Mouse (Mus musculus) ovary, postnatal 10 days (tissue): ENCODE results near the gene Dnal1.

ENCODE experiments used
- DNase-seq: peaks from one replicate; pipeline ENCODE4 v3.0.0; 2022; ENCODE audit warnings: low spot score

Dnal1 gene

DNA sequence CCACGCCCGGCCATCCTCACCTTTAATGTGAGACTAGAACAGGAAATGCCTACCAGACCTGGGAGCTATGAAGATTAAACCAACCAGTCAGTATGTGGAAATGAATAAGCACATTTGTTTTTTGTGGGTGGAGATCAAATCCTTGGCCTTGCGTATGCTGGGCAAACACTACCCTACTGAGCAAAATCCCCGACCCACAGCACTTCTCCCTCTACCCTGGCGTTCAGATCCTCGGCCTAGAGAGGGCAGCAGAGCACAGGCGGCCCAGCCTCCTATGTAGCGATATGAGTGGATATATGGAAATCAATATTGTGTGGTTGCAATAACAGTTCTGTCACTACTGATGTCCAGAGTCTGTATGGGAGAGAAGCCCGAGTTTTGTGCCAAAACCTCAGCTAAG, 49.0 kb downstream of the Dnal1 start:
- no peak for DNase-seq

DNA sequence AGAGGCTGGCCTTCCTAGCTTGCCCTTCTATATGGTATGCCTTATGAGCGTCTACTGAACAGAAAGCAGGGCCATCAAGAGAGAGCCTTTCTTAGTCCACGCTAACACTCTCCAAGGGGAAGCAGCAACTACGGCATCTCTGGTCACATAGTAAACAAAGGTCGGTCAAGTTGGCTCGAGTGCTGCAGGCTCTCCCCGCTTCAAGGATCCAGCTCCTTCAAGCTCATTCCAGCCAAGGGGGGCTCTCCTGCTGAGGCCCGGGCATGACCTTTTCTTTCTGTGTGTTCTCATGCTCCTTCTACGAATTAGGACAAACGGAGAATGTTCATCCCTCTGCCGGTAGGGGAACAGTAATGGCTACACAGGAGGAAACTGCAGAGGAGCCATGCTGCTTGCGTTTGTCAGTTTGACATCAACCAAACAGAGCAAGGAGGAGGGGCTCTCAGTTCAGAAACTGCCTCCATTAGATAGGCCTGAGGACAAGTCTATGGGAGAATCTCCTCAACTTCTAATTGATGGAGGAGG, 49.5 kb downstream of the Dnal1 start:
- no peak for DNase-seq

DNA sequence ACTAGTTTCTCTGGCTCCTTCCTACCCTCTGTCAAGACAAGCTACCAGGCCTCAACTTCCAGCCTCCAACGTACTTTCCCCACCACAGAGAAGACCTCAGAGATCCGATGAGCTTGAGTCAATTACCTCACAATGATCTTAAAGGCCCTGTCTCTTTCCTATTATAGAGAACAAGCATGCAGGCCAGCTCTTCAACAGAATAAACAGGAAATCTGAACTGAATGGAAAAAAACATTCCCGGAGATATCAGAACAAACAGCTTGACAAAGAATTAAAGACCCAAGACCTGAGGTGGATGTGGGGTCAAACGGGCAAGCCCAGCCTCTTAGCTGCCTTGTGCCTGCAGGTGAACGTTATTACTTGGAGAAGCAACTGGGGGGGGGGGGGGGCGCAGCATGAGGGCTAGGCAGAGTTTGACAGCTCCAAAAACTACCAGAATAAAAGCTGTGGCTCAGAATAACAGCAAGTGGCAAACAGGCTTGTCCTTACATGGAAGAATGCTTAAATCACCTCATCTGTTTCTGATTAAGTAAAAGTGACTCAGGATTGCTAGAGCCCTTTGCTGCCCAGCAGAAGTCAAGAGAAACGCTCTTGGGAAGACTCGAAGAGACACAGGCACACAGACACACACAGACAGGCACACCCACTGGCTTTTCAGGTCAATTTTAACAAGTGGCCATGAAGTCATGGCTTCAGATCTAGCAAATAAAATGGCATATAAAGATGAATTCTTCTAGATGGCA, 51.6 kb downstream of the Dnal1 start:
- no peak for DNase-seq

DNA sequence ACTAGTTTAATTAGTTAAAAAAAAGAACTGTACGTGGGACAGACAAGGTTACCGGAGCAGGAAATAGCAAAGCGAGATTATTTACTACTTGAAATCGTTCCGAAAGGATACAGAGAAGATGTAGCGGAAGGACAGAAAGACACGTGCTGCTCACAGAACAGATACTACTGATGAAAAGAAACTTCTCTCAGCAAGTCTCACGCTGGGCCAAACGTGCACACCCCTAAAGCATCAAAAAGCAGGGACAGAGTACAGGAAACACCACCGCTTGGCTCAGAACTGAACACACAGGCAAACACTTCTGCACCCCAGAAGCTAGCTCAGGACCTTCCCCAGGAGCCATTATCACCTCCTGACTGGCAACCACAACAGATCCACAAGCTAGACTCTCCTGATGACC, 56.4 kb downstream of the Dnal1 start:
- DNase-seq, result no peak

DNA sequence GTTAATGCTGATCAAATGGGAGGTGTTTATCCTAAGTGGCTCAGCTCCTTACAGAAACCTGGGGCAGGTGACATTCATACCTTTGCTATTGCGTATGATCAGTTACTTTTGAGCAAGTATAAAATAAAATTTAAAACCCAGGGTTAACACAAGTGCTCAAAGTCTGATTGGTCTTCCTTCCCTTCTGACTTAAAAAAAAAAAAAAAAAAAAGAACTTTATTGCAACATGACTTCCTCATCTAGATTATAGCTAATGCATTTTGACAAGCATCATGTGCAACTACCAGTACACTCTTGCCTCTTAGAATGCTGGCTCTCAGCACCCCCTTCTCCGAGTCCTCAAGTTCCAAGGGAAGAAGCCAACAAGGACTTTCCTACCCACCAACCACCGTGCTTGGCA, 58.0 kb downstream of the Dnal1 start:
- no peak for DNase-seq

DNA sequence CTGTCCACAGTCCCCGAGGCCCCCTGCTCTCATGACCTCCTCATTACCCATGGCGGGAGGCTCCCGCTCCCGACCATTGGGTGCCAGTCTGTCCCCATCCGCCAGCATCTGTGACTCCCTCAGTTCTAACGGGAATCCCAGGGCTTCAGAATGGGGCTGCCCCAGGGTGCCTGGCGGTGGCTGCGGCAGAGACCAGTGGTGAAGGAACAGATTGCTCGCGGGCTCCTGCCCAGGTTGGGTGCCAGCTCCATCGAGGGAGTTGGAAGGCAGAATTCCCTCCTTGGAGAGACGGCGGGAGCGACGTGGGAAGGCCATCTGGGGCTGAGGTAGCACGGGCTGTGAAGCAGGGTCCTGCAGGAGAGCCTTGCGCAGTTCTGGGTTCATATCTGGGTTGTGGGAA, 58.7 kb downstream of the Dnal1 start:
- no peak for DNase-seq

DNA sequence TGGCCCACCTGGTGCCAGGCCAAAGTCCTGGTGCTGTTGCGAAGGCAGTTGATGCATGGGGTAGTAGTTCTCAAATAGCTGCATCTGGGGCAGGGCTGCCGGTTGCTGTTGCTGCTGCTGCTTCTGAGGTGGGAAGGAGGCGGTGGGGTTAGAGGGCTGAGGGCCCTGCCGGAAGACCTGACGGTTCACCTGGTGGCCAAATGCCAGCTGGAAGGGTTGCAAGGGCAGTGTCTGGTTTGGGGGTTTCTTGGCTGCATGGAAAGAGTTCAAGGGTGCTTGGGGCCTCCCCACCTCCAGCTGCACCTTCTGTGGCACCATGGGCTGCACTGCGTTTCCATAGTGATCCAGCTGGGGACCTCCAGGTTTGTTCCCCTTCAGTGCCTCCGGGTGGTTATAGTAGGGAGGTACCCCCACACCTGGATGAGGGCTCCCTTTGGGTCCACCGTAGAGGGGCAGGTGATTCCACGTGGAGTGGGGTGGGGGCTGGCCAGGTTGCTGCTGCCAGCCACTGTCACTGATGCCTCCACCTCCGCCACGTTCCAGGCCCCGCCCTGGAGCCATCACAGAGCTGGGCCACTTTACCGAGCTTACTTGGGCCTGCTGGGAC, 59.2 kb downstream of the Dnal1 start:
- DNase-seq, result no peak

DNA sequence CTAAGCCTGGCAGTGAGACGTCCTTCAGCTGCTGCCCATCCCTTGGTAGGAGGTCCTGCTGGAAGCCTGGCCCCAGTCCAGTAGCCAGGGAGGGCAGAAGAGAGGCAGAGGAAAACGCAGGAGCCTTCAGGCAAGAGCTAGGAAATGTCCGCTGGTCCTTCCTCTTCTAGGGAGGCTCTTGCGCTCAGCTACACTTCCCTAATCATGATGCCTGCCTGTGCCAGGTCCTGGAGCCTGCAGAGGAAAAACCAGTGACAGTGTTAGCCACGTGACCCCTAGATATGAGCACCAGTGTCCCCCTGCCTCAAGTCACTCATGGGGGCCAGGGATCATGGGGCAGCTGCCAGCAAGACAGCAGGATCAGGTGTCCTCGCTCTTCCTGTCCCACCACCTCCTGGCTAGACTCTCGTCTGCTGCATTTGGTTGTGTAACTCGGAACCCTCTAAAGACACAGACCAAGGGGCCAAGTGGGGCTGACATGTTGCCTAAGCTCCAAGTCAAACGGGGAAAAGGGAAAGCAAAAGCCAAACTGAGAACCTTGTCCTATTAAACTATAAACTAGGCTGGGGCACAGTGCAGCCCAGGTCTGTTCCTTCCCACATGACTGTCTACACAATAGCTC, 60.1 kb downstream of the Dnal1 start:
- no peak for DNase-seq

DNA sequence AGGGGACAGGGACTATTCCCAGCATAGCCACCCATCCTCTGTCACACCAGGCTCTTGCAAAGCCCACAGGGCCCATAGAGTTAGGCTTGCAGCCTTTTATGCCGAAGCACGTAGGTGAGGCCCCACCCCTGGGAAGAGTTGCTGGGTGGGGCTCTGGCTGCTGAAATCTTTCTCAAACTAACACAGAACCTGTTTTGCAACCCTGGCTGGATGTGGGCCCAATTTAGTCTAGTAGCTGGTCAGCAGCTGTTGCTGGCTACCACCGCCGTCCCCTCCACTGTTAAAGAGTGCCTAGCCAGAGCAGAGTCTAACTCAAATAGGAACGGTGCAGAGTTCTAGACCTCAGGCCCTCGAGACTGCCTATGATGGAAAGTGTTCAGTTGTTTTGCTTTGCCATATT, 60.7 kb downstream of the Dnal1 start:
- DNase-seq, result peak; percentile 51

DNA sequence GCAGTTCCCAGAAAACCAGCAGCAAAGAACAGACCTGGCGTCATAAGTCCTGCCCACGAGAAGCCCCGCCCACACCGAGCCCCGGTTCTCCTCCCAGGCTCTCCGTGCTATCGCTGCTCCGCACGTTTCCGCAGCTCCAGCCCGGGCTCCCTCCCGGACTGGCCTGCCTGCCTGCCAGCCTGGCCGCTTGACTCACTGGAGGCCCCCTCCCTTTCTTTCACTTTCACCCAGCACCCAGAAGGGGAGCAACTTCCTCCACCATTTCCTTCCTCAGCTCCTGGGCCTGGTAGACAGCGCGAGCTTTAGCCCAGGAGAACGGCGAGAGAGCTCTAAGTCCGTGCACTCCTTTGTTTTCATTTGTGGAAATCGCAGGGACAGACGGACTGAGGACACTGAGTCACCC, 61.5 kb downstream of the Dnal1 start:
- peak; percentile 66 for DNase-seq

DNA sequence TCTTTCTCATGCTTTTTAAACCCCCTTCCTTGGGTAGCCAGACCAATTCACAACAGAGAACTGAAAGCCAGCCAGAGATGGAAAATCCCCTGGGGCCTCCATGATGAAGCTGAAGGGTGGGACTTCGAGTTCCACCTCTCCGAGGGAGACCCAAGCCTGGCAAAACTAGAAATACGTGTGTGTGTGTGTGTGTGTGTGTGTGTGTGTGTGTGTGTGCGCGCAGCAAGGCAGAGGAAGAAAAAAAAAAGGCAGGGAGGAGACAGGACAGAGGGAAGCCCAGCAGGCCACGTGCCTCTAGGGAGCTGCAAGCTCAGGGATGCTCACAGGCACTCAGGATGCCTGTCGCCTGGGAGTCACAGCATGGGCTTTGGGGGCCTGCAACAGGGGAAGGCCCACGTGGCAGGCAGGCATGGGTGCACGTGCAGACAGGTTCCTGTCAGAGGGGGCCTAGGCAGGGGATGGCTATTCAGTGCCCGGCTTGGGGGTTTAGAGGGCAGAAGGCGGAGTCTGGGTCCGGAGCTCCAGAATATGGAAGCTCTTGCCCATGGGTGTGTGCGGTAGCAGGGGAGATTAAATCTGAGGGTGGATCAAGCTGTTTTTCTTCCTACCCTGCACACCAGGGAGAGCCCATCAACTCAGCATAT, 62.1 kb downstream of the Dnal1 start:
- no peak for DNase-seq

DNA sequence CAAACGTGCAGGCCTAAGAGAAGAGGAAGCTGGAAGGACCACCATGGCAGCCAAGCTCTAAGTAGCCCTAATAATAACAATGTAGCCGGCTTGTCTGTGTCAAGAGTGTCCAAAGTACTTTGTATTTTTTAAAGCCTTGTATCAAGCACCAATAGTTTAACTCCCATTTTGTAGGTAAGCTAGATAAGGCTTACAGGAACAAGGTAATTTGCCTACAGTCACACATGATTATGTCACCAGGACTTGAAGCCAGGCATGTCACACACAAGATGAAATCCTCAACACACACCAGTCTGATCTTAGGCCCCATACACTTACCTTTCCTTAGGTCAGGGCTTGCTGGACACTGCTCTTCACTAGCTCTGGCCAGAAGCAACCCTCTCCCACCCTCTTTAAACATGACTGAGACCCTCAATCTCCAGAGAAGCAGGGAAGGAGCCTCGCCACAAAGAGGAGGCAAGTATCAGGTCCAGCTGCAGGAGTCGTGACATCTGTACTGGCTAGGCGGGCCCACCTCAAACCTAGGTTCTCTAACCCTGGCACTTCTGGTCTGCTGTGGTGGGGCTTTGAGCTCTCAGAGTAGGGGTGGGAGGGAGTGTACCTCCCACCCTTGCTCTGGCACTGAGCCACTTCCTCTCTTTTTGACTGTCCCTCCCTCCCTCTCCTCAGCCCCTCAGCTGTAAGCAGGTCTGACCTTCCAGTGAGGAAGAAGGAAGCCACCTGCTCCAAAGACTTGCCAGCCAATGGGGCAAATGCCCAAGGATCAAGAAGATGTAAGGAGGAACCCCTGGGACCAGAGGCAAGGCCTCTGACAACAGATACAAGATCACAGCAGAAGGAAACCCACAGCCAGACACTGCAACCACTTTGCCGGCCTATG, 63.0 kb downstream of the Dnal1 start:
- no peak for DNase-seq

DNA sequence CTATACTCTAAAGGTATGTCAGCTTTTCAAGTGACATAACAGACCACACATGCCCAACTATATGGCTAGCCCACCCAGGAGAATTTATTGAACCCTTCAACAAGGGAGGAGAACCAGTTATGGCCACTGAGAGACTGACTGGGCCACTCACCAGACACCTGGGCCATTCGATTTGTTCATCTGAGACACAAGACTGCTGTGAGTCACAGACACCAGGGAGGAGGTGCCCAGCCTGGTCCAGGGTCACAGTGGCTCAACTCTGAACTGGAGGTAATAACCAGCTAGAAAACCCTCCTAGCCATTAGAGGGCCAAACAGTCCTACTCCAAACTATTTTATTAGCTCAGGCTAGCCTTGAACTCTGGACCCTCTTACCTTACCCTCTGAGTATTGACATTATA, 63.9 kb downstream of the Dnal1 start:
- no peak for DNase-seq

DNA sequence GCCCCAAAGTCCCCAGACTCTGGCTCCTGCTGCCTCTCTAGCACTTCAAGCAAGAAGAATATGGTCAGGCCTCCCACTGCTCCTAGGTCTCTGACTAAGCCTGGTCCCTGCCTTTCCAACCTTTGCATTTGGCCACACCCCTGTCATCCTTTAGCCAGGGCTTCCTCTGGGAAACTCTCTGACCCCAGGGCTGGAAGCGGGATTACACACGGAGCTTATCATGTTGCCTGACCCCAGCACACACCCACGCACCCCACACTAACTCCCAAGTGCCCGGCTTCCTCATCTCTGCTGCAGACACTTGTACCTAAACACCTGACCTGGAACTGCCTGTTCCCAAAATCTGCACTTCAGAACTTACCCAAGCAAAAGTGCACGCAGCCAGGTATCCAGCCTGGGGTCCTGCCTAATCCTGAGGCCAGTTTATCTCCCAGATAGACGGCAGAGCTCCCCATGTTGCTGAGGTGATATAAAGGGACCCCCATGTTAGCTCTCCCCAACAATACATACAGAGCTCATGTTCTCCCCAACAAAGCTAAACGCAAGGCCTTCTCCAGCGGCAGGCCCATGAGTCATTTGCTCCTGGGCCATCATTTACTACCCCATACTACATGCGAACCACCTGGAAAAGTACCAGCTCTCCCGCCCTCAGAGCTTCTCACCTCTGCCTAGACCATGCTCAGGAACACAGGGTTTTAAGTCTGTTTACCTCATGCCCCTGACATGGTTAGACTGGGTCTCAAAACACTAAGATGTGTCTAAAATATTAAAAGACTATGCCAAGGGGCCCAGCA, 64.7 kb downstream of the Dnal1 start:
- DNase-seq, result no peak

DNA sequence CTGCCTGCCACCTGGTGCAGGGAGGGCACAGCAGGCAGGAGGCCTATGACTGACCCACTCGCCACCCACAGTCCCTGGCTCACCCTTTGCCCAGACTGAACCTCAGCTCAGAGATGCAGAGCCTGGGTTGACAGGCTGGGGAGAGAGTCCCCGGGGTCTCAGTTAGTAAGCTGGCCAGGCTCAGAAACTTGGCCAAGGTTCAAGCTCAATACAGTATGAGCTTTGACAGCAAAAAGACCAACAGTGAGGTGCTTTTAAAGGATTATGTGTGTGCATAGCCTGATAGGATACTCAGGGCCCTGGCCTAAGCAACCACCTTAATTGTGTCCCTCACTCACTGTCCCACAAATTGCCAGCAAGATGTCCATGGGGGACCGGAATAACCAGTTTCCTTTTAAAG, 65.9 kb downstream of the Dnal1 start:
- no peak for DNase-seq

DNA sequence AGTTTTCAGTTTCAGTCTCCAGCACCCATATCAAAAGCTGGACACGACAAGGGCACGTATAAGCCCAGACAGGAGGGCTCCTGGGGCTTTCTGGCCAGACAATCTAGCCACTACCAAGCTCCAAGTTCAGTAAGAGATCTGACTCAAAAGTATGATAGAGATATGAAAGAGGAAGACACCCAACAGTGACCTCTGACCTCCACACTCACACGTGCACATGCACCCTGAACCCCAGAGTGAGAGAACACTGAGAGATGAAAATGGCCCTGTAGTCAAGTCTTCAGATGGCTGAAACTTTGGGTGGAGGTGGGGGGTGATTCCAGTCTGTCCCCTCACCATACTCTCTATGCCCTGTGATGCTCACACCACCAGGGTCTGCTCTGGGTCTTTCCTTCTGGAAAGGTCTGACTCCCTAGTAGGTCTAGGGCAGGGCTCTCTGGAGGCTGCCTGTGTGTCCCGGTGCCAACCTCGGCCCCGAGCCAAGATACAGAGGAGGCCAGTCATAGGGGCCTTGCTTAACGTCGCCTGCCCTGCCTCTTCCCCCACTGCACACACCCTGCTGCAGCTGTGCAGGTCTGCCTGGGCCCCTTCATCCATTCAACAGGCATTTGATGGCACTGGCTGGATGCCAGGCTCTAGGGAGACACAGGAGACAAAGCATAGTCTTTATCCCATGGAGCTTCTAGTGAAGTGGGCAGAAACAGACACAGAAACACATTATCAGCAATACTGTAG, 66.7 kb downstream of the Dnal1 start:
- DNase-seq, result peak; percentile 66

DNA sequence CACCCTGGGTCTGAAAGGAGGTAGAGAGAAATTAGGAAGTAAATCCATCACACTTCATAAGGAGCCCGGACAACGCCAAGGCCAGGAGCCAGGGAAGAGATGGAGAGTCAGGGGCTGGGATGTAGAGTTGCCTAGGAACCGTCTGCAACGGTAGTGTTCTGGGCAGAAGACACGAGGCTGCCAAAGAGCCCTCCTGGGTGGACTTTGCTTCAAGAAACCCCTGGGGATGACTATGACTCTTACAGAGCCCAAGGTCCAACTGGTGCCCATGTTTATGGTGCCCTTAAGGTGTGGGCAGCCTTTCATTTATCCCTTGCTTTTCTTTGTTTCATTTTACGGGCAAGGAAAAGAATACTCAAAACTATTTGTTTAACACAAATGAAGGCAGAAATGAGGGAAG, 67.8 kb downstream of the Dnal1 start:
- DNase-seq, result no peak

DNA sequence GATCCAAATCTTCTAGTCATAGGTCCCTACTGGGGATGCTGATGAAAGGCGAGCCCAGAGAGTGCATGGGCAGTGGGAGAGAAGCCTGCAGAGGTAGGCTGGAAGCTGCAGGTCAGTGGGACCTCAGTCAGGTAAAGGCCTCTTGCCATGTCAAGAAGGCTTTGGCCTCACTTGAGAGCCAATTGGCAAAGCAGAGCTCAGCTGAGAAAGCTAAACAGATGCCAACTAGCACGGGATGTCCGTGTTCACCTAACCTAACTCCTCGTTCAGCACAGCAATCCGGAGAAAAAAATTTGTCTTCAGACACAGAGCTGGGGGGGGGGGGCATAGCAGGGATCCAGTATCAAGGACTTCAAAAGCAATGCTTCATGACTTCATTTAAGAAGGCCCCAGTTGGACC, 70.8 kb downstream of the Dnal1 start:
- no peak for DNase-seq

DNA sequence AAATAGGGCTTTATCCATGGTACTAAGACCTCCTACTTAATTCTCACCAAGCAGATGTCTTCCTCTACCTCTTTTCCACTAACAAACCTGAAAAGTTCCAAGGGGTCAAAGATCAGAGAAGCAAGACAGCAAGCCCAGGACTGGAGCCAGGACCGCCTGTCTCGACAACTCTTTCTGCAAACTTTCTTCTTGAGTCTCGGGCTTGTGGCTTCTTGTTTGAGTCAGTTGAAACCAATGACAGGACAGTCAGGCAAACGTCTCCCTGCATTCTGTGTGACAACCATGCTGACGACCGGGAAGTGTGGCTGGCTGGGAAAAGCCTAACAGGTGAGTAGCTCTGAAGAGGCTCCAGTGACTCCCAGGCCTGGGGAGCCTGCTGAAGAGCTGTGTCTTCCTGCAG, 71.4 kb downstream of the Dnal1 start:
- no peak for DNase-seq

DNA sequence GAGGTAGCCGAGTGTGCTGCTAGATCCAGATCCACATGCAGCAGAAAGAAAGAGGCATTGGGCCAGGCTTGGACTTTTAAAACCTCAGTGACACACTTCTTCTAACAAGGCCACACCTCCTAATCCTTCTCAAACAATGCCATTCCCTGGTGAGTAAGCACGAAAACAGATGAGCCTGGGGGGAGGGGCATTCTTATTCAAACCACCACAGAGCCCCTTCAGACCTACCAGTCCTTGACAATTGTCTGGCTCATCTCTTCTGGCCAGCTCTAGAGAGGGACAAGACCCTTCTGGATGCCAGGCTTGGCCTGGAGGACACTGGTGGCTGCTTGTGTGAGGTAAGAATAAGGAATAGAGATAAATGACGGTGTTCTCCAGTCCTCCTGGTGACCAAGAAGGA, 72.4 kb downstream of the Dnal1 start:
- DNase-seq, result no peak
